Mouse (Mus musculus) cerebellum, adult 9-11 months (tissue): ENCODE results near the gene Gpha2.
A peak's percentile ranks its signal among the peaks of the same experiment; 100 is the strongest.

Experiments
- DNase-seq: peaks from one replicate; pipeline ENCODE4 v3.0.0; 2022

Gpha2 gene

GRCm38 (mm10) chr19:6275740-6276389, 49.7 kb downstream of the Gpha2 start:
- peak; percentile 63 for DNase-seq

GRCm38 (mm10) chr19:6276426-6277421, 50.5 kb downstream of the Gpha2 start, which contains the start of gene Ehd1:
Gene Ehd1, plus strand, starts transcription at chr19:6276725.
- DNase-seq: peak; percentile 99
